Mouse (Mus musculus) megakaryocyte, embryonic 14.5 days (primary cell): ENCODE data around the gene Rab40b. TPM values are rescaled to one million over a fixed set of nuclear protein-coding genes. Genes with fewer than 3 reads are reported as not detected.

Experiments
- H3K27me3 ChIP-seq: replicated peaks from 2 replicates; pipeline ENCODE3; 2012; ENCODE audit warnings: inconsistent platforms
- H3K36me3 ChIP-seq: replicated peaks from 2 replicates; pipeline ENCODE3; 2012; ENCODE audit warnings: low read length, inconsistent platforms, mixed read lengths
- H3K4me1 ChIP-seq: 2 replicates; pipeline ENCODE4 v1.6.1; 2012; ENCODE audit warnings: inconsistent platforms
- H3K4me3 ChIP-seq: replicated peaks from 2 replicates; pipeline ENCODE3; 2012; ENCODE audit warnings: moderate library complexity, mild to moderate bottlenecking, inconsistent platforms
- H3K9me3 ChIP-seq: 2 replicates; pipeline ENCODE4 v1.6.1; 2012; ENCODE audit warnings: inconsistent platforms
- FLI1 ChIP-seq: IDR thresholded peaks from 2 replicates; pipeline ENCODE4 v1.6.1; 2012; ENCODE audit warnings: low read length, inconsistent platforms, mixed read lengths
- GATA1 ChIP-seq: IDR thresholded peaks from 3 replicates; pipeline ENCODE4 v1.6.1; 2012; ENCODE audit warnings: mixed read lengths, low read length, inconsistent platforms, borderline replicate concordance
- polyA plus RNA-seq: library from polyadenylated mRNA; stranded (reverse); fragments of >175 nt; gene quantifications from 2 replicates; pipeline ENCODE4 v1.2.3, GENCODE M21; 2012; ENCODE audit warnings: low replicate concordance; ENCODE audit not compliant: insufficient read depth

Gene Rab40b
- polyA plus RNA-seq = 0.30 and 1.5 TPM in 2 replicates

GRCm38 (mm10) chr11:121387750-121388553 lies at the start of gene Rab40b:
TSS of gene Rab40b (minus strand) at chr11:121388251.
- Histone ChIP-seq H3K9me3 (peaks cover 43% of the 10 kb centered on the region), H3K4me3 (peak within 1 kb of the TSS; percentile 91), H3K36me3 (no peaks in the 10 kb centered on the region), H3K27me3 (peaks cover 31% of the 10 kb centered on the region), H3K4me1 (peaks cover 33% of the 10 kb centered on the region)
- TF ChIP-seq FLI1 (no peak), GATA1 (no peak)

DNA sequence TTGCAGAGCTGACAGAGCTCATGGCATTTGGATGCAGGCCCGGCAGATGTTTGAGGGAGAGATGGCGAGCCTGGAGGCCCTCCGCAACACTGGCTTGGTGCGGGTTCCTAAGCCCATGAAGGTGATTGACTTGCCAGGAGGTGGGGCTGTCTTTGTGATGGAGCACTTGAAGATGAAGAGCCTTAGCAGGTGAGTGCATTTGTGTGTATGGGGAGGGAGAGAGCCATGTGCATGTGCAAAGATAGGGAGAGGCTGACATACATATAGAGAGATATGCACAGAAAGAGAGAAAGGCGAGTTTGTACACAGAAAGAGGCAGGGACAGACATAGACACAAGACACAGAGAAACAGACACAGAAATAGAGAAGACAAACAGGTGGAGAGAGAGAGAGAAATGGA lies 49.2 kb upstream of the Rab40b start:
- TF ChIP-seq FLI1 (no peak), GATA1 (no peak)
- no peaks in the 10 kb centered on the region for H3K36me3 ChIP-seq
- H3K9me3 ChIP-seq = no peaks in the 10 kb centered on the region
- H3K4me3 ChIP-seq = no peak overlapping the region
- H3K27me3 ChIP-seq = peaks cover 7% of the 10 kb centered on the region
- peaks cover 58% of the 10 kb centered on the region for H3K4me1 ChIP-seq

GRCm38 (mm10) chr11:121434156-121435155 lies 46.4 kb upstream of the Rab40b start, which contains the start of gene Fn3k:
TSS of gene Fn3k (plus strand) at chr11:121434913.
- no peak for TF ChIP-seq GATA1
- TF ChIP-seq FLI1 = no peak
- peaks cover 46% of the 10 kb centered on the region for H3K4me1 ChIP-seq
- peak within 1 kb of the TSS; percentile 92 for H3K4me3 ChIP-seq
- H3K9me3 ChIP-seq = no peaks in the 10 kb centered on the region
- H3K27me3 ChIP-seq = peaks cover 4% of the 10 kb centered on the region
- H3K36me3 ChIP-seq = peaks cover 17% of the 10 kb centered on the region

- no peak for TF ChIP-seq FLI1
- TF ChIP-seq GATA1 = no peak
- Histone ChIP-seq H3K36me3 (peaks cover 28% of the 10 kb centered on the region), H3K4me3 (no peak overlapping the region), H3K27me3 (peaks cover 4% of the 10 kb centered on the region), H3K9me3 (no peaks in the 10 kb centered on the region), H3K4me1 (peaks cover 36% of the 10 kb centered on the region)
Observed at GRCm38 (mm10) chr11:121433397-121433796, 45.3 kb upstream of the Rab40b start.

GRCm38 (mm10) chr11:121421553-121422173 lies 33.6 kb upstream of the Rab40b start:
- Histone ChIP-seq H3K27me3 (no peaks in the 10 kb centered on the region), H3K9me3 (no peaks in the 10 kb centered on the region), H3K4me1 (peaks cover 26% of the 10 kb centered on the region), H3K4me3 (peak overlapping the region; percentile 97), H3K36me3 (peaks cover 19% of the 10 kb centered on the region)
- TF ChIP-seq FLI1 (no peak), GATA1 (no peak)

GRCm38 (mm10) chr11:121420830-121421552 lies 32.9 kb upstream of the Rab40b start, which contains the start of gene Fn3krp:
TSS of gene Fn3krp (plus strand) at chr11:121421401.
- no peak for TF ChIP-seq FLI1
- no peak for TF ChIP-seq GATA1
- Histone ChIP-seq H3K36me3 (peaks cover 13% of the 10 kb centered on the region), H3K27me3 (no peaks in the 10 kb centered on the region), H3K4me3 (peak within 1 kb of the TSS; percentile 97), H3K9me3 (no peaks in the 10 kb centered on the region), H3K4me1 (peaks cover 26% of the 10 kb centered on the region)

- Histone ChIP-seq H3K4me3 (no peak overlapping the region), H3K36me3 (peaks cover 7% of the 10 kb centered on the region), H3K9me3 (no peaks in the 10 kb centered on the region), H3K4me1 (peaks cover 22% of the 10 kb centered on the region), H3K27me3 (no peaks in the 10 kb centered on the region)
- TF ChIP-seq GATA1 = no peak
- no peak for TF ChIP-seq FLI1
Observed at GRCm38 (mm10) chr11:121420379-121420778, 32.3 kb upstream of the Rab40b start.

DNA sequence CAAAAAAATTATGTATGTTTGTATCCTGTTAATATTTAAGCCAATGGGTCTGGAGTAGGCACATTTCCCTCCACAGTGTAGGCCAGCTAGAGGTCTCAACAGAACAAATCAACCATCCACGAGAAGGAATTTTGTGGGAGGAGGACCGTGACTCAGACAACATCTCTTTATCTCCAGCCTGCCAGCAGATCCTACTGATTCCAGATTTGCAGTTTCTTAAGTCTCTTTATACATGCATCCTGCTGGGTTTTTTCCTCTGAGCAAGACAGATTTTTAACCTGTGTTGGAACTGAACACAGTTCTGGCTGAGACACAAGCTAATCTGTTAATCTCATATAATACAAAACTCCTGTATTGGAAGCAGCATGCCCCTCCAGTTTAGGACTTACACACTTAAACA lies 30.9 kb upstream of the Rab40b start:
- no peaks in the 10 kb centered on the region for H3K9me3 ChIP-seq
- H3K36me3 ChIP-seq = no peaks in the 10 kb centered on the region
- H3K4me3 ChIP-seq = no peak overlapping the region
- no peak for TF ChIP-seq FLI1
- no peak for TF ChIP-seq GATA1
- H3K4me1 ChIP-seq = peaks cover 28% of the 10 kb centered on the region
- peaks cover under 1% of the 10 kb centered on the region for H3K27me3 ChIP-seq
